Mouse (Mus musculus): ENCODE measurements around the gene Calr3.

DNA sequence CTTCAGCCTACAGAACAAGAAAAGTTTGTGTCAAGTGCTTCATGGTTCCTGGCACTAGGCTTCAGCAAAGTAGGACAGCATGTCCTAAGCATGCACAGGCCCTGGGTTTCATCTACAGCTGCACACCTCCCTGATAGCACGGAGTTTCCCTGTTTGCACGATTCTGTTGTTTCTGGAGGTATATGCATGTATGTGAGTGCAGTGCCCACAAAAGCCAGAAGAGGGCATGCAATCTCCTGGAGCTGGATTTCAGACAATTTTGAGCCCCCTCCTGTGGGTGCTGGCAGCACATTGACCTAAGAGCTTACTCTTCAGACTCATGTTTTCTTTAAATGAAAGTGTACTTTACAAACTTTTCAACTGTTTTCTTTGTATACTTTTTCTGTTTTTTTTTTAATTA is 10.2 kb upstream of the Calr3 start:
- TF ChIP-seq CTCF (IDR thresholded peaks at IDR 0.05; ENCODE audit: low read depth, low read length) (no peak), GATA1 (IDR thresholded peaks at IDR 0.05; ENCODE audit: borderline replicate concordance, low read length) (no peak), TAL1 (conservative IDR thresholded peaks at IDR 0.05; ENCODE audit: low read depth, low read length) (no peak), POLR2AphosphoS5 (IDR thresholded peaks at IDR 0.05; ENCODE audit: insufficient replicate concordance, low read depth, low read length) (no peak)

Data from G1E (cell line).